Mouse (Mus musculus) stomach, embryonic 15.5 days (tissue): ENCODE data around the gene Parn. TPM values are rescaled to one million over a fixed set of nuclear protein-coding genes. Genes with fewer than 3 reads are reported as not detected.
A peak's percentile ranks its signal among the peaks of the same experiment; 100 is the strongest.

Experiments used
- ATAC-seq: fragments of 200-750 bp; cut with Nextera tagmentation; 2 replicates; pipeline ENCODE4 v1.8.0; 2017; ENCODE audit warnings: low read depth, moderate number of reproducible peaks, moderate TSS enrichment; ENCODE audit not compliant: insufficient read depth, low FRiP score
- H3K27ac ChIP-seq: fragments of 300-500 bp; sonication (generic); 2 replicates; pipeline ENCODE4 v1.5.1; 2015; ENCODE audit warnings: mild to moderate bottlenecking, inconsistent platforms
- H3K27me3 ChIP-seq: fragments of 300-500 bp; sonication (generic); replicated peaks from 2 replicates; pipeline ENCODE4 v1.6.1; 2015; ENCODE audit warnings: inconsistent platforms
- H3K36me3 ChIP-seq: fragments of 300-500 bp; sonication (generic); 2 replicates; pipeline ENCODE4 v1.6.1; 2015; ENCODE audit warnings: inconsistent platforms
- H3K4me1 ChIP-seq: fragments of 300-500 bp; sonication (generic); 2 replicates; pipeline ENCODE4 v1.6.1; 2015; ENCODE audit warnings: inconsistent platforms
- H3K4me2 ChIP-seq: fragments of 300-500 bp; sonication (generic); 2 replicates; pipeline ENCODE4 v1.6.1; 2015; ENCODE audit warnings: mild to moderate bottlenecking, inconsistent platforms
- H3K4me3 ChIP-seq: fragments of 300-500 bp; sonication (generic); replicated peaks from 2 replicates; pipeline ENCODE4 v1.5.1; 2015; ENCODE audit warnings: inconsistent platforms
- H3K9ac ChIP-seq: fragments of 300-500 bp; sonication (generic); 2 replicates; pipeline ENCODE4 v1.6.1; 2015; ENCODE audit warnings: inconsistent platforms
- H3K9me3 ChIP-seq: fragments of 300-500 bp; sonication (generic); 2 replicates; pipeline ENCODE4 v1.6.1; 2016; ENCODE audit warnings: inconsistent platforms
- WGBS: fragments of 180-500 bp; shearing (Covaris S2); methylation state at CpG from one replicate; pipeline ENCODE4 v1.1.7; 2015; 5-methylcytosine and 5-hydroxymethylcytosine counted together
- polyA plus RNA-seq: library from polyadenylated mRNA; unstranded; fragments of >200 nt; fragmentation: Nextera tagmentation; extraction: Ambion mirVana; gene quantifications from 2 replicates; pipeline ENCODE4 v1.2.1, GENCODE M21; 2015

Gene Parn
- polyA plus RNA-seq, 1 experiment from 2014 or later = 39.4 TPM

DNA sequence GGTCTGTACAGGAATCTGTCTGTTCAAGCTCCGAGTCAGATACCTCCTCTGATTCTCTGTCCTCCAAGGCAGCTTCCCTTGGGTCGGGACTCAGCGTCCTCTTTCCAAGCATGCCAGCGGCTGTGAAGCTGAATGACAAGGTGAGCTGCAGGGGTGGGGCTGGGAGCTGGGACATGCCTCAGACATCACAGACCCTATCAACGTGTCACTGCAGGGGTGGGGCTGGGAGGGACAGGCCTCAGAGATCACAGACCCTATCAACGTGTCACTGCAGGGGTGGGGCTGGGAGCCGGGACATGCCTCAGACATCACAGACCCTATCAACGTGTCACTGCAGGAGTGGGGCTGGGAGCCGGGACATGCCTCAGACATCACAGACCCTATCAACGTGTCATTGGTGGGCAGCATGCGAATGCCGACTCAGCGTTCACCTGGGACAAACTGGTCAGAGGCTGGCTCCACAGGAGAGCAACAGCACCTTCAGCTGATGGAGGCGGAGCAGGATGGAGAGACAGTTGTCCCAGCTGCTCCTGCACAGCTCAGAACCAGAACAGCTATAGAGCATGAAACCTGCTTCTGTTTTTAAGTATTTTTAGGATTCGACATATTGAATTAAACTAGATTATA lies 126.7 kb downstream of the Parn start:
- Histone ChIP-seq H3K4me1 (no peaks in the 10 kb centered on the region), H3K9me3 (no peaks in the 10 kb centered on the region; the same call in 1 of the 2 replicates), H3K4me3 (no peak overlapping the region), H3K36me3 (peaks cover 14% of the 10 kb centered on the region; the same call in 1 of the 2 replicates), H3K27ac (no peak overlapping the region), H3K9ac (no peak overlapping the region), H3K4me2 (no peak overlapping the region), H3K27me3 (no peaks in the 10 kb centered on the region)
- WGBS = 68% methylated on average over 15 of the region's 15 CpGs
- ATAC-seq = no peak

DNA sequence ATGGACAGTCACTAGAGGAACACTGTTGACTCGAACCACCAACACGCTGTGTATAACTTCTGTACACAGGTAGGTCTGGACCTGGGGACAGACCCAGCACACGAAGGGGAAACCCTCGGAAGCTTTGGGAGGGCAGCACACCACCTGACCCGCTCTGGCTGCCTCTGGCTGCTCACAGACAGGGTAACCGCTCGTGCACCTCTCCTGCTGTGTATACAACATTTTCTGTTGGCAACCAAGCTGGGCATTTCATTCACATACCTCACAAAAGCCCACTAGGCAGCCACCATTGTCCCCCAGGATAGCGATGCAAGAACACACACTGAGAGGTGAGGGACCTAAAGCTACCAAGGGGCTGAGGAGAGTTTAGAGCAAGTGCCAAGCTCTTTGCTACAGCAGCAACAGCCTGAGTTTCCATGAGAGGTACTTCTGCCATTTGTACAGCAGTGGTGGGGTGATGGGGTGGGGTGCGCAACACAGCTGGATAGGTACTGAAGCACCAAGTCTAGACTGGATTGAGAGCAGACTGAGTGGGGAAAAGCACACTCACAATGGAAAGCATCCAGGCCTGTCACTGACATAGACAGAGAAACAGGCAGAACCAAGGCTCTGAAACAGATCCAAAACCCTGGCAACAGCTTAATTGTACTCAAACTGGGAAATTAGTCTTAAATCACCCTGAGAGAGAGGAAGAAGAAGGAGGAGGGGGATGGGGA lies 128.9 kb downstream of the Parn start:
- no peak overlapping the region for H3K4me2 ChIP-seq
- 82% methylated on average over 9 of the region's 9 CpGs for WGBS
- no peak overlapping the region for H3K4me3 ChIP-seq
- no peak for ATAC-seq
- H3K36me3 ChIP-seq = 0 out of 2 replicates have a peak, but pooled peaks cover 4% of the 10 kb centered on the region
- H3K4me1 ChIP-seq = no peaks in the 10 kb centered on the region
- no peaks in the 10 kb centered on the region for H3K9me3 ChIP-seq
- H3K9ac ChIP-seq = no peak overlapping the region
- no peak overlapping the region for H3K27ac ChIP-seq
- no peaks in the 10 kb centered on the region for H3K27me3 ChIP-seq

DNA sequence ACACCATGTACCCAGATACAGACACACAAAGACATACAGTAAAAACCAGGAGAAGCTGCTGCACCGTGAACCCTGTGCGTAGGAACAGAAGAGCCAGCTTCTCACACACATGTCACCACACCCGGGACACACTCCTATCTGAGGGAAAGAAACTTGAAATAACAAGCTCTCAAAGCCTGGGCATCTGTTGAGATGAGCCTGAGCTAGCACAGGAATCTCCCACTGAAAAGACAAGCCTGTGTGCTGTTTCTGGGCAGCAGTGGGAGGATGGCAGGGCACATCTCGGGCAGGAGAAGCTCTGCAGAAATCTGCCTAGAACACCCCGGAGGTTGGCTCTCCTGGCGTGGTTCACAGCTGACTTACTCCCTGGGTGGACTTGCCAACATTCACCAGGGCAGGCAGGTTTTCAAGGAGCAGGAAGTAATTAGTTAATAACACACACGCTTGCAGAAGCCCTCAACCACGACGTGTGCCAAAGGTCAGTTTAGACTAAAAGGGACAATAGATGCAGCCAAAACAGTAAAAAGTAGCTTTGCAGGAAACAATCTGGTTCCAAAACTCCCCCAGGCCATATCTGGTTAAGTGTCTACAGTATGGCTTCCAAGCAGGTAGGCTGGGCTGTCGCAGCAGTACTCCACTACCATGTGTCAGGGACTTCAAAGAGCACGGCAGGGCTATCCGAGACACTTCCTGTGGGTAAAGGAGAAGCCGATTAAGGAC lies 129.6 kb downstream of the Parn start:
- no peak for ATAC-seq
- H3K36me3 ChIP-seq = 0 out of 2 replicates have a peak, but pooled peaks cover 4% of the 10 kb centered on the region
- 60% methylated on average over 13 of the region's 13 CpGs for WGBS
- no peak overlapping the region for H3K4me2 ChIP-seq
- H3K27me3 ChIP-seq = no peaks in the 10 kb centered on the region
- H3K9ac ChIP-seq = no peak overlapping the region
- no peak overlapping the region for H3K27ac ChIP-seq
- no peaks in the 10 kb centered on the region for H3K9me3 ChIP-seq
- H3K4me3 ChIP-seq = no peak overlapping the region
- H3K4me1 ChIP-seq = no peaks in the 10 kb centered on the region

- Histone ChIP-seq H3K9me3 (no peaks in the 10 kb centered on the region), H3K27me3 (no peaks in the 10 kb centered on the region), H3K4me2 (no peak overlapping the region), H3K27ac (no peak overlapping the region), H3K4me1 (no peaks in the 10 kb centered on the region), H3K9ac (no peak overlapping the region), H3K4me3 (no peak overlapping the region), H3K36me3 (0 out of 2 replicates have a peak, but pooled peaks cover 4% of the 10 kb centered on the region)
- ATAC-seq = no peak
- 45% methylated on average over 7 of the region's 7 CpGs for WGBS
Measured at GRCm38 (mm10) chr16:13536404-13536803, 131.6 kb downstream of the Parn start.

- no peak overlapping the region for H3K27ac ChIP-seq
- H3K9me3 ChIP-seq = no peaks in the 10 kb centered on the region
- no peak for ATAC-seq
- whole genome bisulfite sequencing = 47% methylated on average over 12 of the region's 12 CpGs
- no peaks in the 10 kb centered on the region for H3K4me1 ChIP-seq
- no peak overlapping the region for H3K9ac ChIP-seq
- H3K4me3 ChIP-seq = no peak overlapping the region
- 0 out of 2 replicates have a peak, but pooled peaks cover 4% of the 10 kb centered on the region for H3K36me3 ChIP-seq
- H3K27me3 ChIP-seq = no peaks in the 10 kb centered on the region
- H3K4me2 ChIP-seq = no peak overlapping the region
Measured at GRCm38 (mm10) chr16:13535856-13536255, 132.1 kb downstream of the Parn start.

- Histone ChIP-seq H3K36me3 (0 out of 2 replicates have a peak, but pooled peaks cover 4% of the 10 kb centered on the region), H3K4me2 (no peak overlapping the region), H3K4me1 (no peaks in the 10 kb centered on the region), H3K4me3 (no peak overlapping the region), H3K9me3 (no peaks in the 10 kb centered on the region), H3K27me3 (no peaks in the 10 kb centered on the region), H3K27ac (no peak overlapping the region), H3K9ac (no peak overlapping the region)
- ATAC-seq = no peak
Measured at GRCm38 (mm10) chr16:13532840-13533239, 135.1 kb downstream of the Parn start.

GRCm38 (mm10) chr16:13531279-13531678 lies 136.7 kb downstream of the Parn start:
- H3K9ac ChIP-seq = no peak overlapping the region
- H3K4me1 ChIP-seq = no peaks in the 10 kb centered on the region
- 88% methylated on average over 5 of the region's 5 CpGs for WGBS
- H3K27me3 ChIP-seq = no peaks in the 10 kb centered on the region
- ATAC-seq = 0 out of 2 replicates have a peak, but pooled peaks have one; percentile 13
- no peaks in the 10 kb centered on the region for H3K9me3 ChIP-seq
- no peak overlapping the region for H3K4me3 ChIP-seq
- no peaks in the 10 kb centered on the region for H3K36me3 ChIP-seq
- no peak overlapping the region for H3K4me2 ChIP-seq
- no peak overlapping the region for H3K27ac ChIP-seq

DNA sequence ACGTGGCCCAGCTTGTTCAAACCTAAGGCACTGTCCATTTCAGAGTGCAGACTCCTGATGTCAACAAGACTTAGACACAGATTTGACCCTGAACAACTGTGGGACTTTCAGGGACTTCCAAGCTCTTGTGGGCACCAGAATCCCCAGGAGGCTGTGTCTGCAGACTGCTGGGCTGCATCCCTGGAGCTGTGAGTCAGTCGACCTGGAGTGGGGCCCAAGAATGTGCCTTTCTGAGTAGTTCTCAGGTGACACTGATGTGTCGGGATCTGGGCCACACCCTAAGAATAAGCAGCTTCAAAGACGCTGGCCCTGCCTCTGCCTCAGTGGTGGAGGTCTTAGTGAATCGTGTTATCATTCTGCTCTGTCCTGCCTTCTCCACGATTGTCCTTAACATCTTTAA lies 146.6 kb downstream of the Parn start:
- Histone ChIP-seq H3K9me3 (no peaks in the 10 kb centered on the region), H3K4me1 (no peaks in the 10 kb centered on the region), H3K4me3 (no peak overlapping the region), H3K27me3 (no peaks in the 10 kb centered on the region), H3K27ac (no peak overlapping the region), H3K9ac (no peak overlapping the region), H3K36me3 (no peaks in the 10 kb centered on the region), H3K4me2 (no peak overlapping the region)
- WGBS = 66% methylated on average over 6 of the region's 6 CpGs
- ATAC-seq = no peak

DNA sequence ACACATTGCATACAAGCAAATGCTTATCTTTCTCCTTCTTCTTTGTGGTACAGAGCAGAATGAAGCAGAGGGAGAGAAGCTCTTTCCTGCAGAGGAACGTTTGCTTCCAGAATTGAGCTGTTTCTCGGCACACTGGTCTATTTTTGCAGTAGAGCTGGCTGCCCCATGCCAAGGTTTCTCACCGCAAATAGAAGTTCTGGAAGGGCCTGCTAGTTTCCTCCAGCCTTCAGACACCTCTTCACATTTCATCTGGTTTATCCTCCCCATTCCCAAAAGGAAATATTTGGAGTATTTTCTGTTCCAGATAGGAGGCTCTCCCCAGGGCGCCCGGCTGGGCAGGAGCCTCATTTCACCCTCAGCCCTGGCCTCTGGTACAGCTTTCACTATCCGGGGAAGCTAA lies 147.7 kb downstream of the Parn start:
- no peak for ATAC-seq
- H3K36me3 ChIP-seq = no peaks in the 10 kb centered on the region
- H3K4me2 ChIP-seq = no peak overlapping the region
- no peak overlapping the region for H3K4me3 ChIP-seq
- no peaks in the 10 kb centered on the region for H3K4me1 ChIP-seq
- 74% methylated on average over 6 of the region's 6 CpGs for WGBS
- H3K9me3 ChIP-seq = no peaks in the 10 kb centered on the region
- no peak overlapping the region for H3K27ac ChIP-seq
- H3K9ac ChIP-seq = no peak overlapping the region
- no peaks in the 10 kb centered on the region for H3K27me3 ChIP-seq

GRCm38 (mm10) chr16:13516214-13516613 lies 151.8 kb downstream of the Parn start:
- no peak for ATAC-seq
- no peak overlapping the region for H3K4me3 ChIP-seq
- no peak overlapping the region for H3K27ac ChIP-seq
- no peak overlapping the region for H3K4me2 ChIP-seq
- H3K9ac ChIP-seq = no peak overlapping the region
- no peaks in the 10 kb centered on the region for H3K4me1 ChIP-seq
- 55% methylated on average over 3 of the region's 3 CpGs for WGBS
- H3K36me3 ChIP-seq = no peaks in the 10 kb centered on the region
- no peaks in the 10 kb centered on the region for H3K9me3 ChIP-seq
- no peaks in the 10 kb centered on the region for H3K27me3 ChIP-seq

- no peaks in the 10 kb centered on the region for H3K9me3 ChIP-seq
- H3K4me1 ChIP-seq = no peaks in the 10 kb centered on the region
- H3K36me3 ChIP-seq = no peaks in the 10 kb centered on the region
- no peaks in the 10 kb centered on the region for H3K27me3 ChIP-seq
- no peak for ATAC-seq
- no peak overlapping the region for H3K9ac ChIP-seq
- no peak overlapping the region for H3K27ac ChIP-seq
- H3K4me3 ChIP-seq = no peak overlapping the region
- no peak overlapping the region for H3K4me2 ChIP-seq
- WGBS = 87% methylated on average over 7 of the region's 7 CpGs
Measured at GRCm38 (mm10) chr16:13515524-13515923, 152.4 kb downstream of the Parn start.

GRCm38 (mm10) chr16:13505055-13505454 lies 162.9 kb downstream of the Parn start:
- H3K27me3 ChIP-seq = no peaks in the 10 kb centered on the region
- H3K27ac ChIP-seq = no peak overlapping the region
- no peak overlapping the region for H3K9ac ChIP-seq
- ATAC-seq = no peak
- H3K4me1 ChIP-seq = no peaks in the 10 kb centered on the region
- no peaks in the 10 kb centered on the region for H3K36me3 ChIP-seq
- 64% methylated on average over 5 of the region's 5 CpGs for WGBS
- no peak overlapping the region for H3K4me3 ChIP-seq
- H3K9me3 ChIP-seq = no peaks in the 10 kb centered on the region
- H3K4me2 ChIP-seq = no peak overlapping the region
